Mouse (Mus musculus) thymus, postnatal 10 days (tissue): ENCODE measurements around the gene Msantd3.

ENCODE experiments used
- DNase-seq, 2 experiments: peaks; one replicate each; pipeline ENCODE4 v3.0.0; 2021; ENCODE audit warnings: low spot score in 2 of 2

Msantd3 gene

GRCm38 (mm10) chr4:48609485-48609884 lies 69.8 kb downstream of the Msantd3 start:
- DNase-seq = no peak

DNA sequence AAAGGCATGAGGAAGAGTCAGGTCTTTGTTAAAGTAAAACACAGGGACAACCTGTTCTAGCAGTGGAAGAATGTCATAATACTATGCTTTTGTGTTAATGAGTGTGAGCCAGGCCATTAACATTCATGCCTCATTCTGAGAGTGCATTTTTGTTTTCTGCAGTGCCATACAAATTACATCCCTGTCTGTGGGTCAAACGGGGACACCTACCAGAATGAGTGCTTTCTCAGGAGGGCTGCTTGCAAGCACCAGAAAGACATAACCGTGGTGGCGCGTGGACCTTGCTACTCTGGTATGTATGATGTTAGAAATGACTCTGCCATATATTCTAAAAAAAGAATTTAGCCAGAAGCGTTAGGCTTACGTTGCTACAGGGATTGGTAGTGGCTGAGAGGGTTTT lies 70.5 kb downstream of the Msantd3 start:
- DNase-seq = no peak
